Mouse (Mus musculus): Measurements from ENCODE around the gene Rpl31. TPM values are rescaled to one million over a fixed set of nuclear protein-coding genes. Genes with fewer than 3 reads are reported as not detected.

Rpl31 gene
- total RNA-seq, 2 experiments from 2014 or later = 494 to 584 TPM

GRCm38 (mm10) chr1:39361754-39362514 lies 5.7 kb upstream of the Rpl31 start:
- no peak for DNase-seq
- intact Hi-C loops (cut with DNase I) = no loop called here

GRCm38 (mm10) chr1:39362515-39362893 lies 5.1 kb upstream of the Rpl31 start:
- intact Hi-C loops (cut with DNase I) = no loop called here
- DNase-seq = no peak

- intact Hi-C loops (cut with DNase I) = no loop called here
- DNase-seq = no peak
Measured at GRCm38 (mm10) chr1:39365562-39365961, 2.1 kb upstream of the Rpl31 start.

GRCm38 (mm10) chr1:39367045-39367444 lies 597 bp upstream of the Rpl31 start:
- DNase-seq = peak in 1 of 2 experiments; percentile 18
- intact Hi-C loops (cut with DNase I) = no loop called here

DNA sequence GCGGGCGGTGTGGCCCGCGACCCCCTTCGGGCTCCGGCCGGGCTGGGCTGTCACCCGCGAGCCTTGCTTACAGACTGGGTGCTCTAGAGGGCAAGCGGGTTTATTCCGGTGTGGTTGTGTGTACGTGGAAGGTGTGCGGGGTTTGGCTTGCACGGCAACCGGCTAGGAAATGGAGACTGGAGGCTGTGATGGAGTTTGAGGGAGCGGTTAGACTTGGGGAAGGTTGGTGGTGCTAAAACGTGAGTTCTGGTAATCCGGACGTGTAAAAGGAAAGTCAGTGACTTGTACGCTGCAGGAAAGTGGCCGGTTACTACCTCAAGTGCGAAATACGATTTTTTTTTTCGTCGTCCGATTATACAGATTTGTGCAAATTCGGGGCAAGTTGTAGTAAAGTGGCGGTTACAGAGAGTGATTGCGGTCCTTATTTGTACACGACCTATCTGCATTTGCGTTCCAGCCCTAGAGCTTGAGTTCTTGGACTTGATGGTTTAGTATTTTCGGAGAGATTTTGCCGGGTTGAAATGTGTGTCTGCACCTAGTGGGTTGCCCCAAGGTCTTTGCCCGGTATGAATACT lies 712 bp downstream of the Rpl31 start:
- DNase-seq = no peak

GRCm38 (mm10) chr1:39370431-39370830 lies 2.8 kb downstream of the Rpl31 start:
- no peak for DNase-seq
- intact Hi-C loops (cut with DNase I) = no loop called here

More for the DNA sequence above, 712 bp downstream of the Rpl31 start:
- intact Hi-C loops (cut with DNase I) = no loop called here

DNA sequence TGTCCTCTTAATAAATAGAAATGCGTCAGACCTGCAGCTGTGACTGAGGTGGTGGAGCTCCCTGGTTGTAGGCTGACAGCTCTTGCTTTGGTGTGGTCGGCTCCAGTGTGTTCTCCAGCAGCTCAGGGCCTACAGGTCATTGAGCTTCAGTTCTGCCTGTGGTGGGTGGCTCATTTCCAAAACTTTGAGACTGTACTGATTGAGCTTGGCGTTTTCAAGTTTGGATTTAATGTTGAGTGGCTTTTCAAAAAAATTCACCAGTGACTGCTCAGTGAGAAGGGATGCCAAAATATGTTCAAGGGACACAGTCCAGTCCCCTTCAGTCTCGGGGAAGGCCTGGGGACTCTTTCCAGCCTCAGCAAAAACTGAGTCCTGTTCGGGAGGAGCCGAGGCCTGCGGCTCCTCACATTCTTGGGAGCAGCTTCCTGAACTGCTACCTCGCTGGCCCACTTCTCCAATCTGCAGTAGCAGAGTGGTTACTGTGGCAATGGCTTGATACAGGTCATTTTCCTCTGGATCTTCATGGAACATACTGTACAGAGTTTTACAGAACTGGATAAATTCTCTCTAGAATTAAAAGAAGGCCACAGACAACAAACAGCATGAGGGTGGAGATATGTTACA lies 4.7 kb downstream of the Rpl31 start:
- DNase-seq = no peak
- intact Hi-C loops (cut with DNase I) = no loop called here

DNA sequence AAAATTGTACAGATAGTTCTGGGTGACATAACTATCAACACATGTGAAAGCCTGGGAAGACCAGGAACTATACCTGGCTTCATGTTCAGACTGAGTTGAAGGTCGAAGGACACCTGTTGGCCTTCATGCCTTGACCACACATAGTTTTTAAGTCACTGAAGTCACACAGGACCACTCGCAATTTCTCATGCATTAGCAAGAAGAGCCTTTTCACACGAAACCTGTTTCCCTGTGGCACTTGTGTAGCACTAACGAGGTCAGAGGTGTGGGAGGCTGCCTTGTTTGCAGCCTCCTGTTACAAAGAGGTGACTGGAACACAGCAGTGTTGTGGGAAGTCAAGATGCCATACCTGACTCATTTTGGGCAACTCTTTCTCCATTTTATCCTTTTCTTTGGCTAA lies 5.7 kb downstream of the Rpl31 start:
- intact Hi-C loops (cut with DNase I) = no loop called here
- DNase-seq = no peak

GRCm38 (mm10) chr1:39374231-39374809 lies 6.7 kb downstream of the Rpl31 start:
- intact Hi-C loops (cut with DNase I) = no loop called here
- no peak for DNase-seq

DNA sequence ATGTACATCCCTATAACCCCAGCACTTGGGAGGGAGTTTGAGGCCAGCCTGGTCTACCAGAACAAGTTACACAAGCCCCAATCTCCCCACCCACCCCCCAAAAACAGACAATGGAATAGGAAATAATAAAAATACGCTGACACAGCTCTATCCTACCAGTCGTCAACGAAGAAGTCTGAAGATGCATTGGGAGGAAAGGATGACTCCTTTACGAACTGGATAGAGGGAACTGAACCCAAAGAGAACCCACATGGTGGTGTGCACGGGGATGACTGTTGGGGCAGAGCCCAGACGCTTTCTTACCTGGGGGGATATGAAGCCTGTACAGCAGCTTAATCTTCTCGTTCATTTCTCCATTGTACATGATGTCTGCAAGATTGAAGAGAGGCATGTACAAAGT lies 8.5 kb downstream of the Rpl31 start:
- intact Hi-C loops (cut with DNase I) = no loop called here
- DNase-seq = no peak

DNA sequence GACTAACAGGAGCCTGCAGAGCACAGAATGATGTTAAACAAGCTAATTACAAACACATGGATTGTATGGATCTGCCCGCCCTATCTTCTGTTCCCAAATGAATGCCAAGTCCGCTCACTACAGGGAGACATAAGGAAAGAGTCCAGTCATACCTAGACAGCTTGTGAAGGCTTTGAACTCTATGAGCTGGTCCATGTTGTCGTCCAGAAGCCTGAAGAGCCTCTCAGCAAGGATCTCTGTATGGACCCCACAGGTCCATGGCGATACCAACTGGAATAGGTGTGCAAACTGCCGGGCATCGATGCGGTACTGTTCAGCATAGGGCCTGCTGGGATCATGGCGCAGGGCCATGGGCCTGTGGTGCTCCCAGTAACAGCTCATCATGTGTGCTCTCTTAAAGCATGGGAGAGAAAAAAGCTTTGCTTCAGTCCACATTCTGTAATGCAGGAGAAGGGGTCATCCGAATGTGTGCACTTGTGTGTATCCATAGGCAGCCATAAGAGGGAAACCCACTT lies 9.1 kb downstream of the Rpl31 start:
- no peak for DNase-seq
- intact Hi-C loops (cut with DNase I) = no loop called here

DNA sequence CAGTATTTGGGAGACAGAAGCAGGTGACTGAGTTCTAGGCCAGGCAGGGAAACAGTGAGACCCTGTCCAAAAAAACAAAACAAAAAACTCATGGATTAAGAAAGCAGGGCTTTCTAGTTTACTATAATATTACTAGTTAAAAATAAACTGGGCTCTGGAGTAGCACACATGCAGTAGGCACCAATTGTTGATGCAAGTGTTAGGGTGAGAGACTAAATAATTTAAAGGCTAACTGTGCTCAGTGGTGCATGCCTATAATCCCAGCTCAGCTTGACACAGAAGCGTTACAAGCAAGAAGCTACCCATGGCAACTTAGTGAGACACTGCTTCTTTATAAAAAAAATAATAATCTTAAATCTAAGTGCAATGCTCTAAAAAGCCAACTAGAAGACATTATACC lies 10.9 kb downstream of the Rpl31 start:
- intact Hi-C loops (cut with DNase I) = no loop called here
- DNase-seq = no peak

DNA sequence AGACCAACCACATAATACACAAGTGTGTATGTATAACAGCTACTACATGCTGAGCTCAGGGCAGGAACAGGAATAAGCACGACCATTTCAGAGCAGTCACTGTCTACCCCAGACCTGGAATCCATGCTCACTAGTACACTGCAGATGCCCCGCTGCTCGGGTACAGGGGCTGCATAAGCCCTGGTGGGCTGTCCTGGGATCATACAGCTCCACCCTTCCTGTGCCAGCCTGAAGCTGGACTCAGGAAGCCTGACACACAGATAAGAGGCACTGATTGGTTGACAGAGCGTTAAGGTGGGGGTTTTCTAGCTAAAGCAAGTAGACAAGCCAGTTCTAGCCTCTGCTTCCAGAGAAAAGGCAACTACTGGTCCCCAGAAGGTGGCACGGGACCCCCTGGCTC lies 11.4 kb downstream of the Rpl31 start:
- no peak for DNase-seq
- intact Hi-C loops (cut with DNase I) = no loop called here

DNA sequence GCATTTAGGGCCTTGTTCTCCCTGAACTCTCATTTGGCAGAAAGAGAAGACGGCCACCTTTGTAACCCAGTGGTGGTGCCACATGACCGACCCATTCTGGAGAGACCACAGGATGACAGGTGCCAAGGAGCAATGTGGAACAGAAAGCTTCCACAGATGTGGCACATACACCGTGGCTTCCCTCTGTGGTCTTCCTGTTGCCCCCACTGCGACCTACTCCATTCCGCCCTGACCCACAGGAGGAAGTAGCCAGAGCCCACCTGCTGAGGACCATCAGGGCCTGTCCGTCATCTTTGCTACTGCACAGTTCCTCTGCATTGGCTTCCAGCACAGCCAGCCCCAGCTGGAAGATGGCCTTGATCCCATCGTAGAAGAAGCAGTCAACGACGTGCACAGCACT lies 13.4 kb downstream of the Rpl31 start:
- intact Hi-C loops (cut with DNase I) = no loop called here
- DNase-seq = no peak

DNA sequence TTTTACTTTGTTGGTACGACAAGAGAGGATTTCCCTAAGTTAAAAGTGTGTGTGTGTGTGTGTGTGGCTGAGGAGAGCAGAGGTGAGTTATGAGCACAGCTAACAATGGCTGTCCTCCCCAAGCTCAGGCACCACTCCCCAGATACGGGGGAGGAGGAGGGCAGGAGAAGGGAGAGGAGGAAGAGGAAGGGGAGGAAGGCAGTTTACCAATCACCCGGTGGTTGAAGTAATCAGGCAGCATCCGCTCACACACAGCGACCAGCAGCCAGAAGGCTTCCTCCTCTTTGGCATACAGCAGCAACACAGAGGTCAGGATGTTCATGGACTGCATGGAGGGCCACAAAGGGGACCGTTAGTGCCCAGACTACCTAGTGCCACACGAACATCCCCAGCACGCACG lies 17.3 kb downstream of the Rpl31 start:
- no peak for DNase-seq
- intact Hi-C loops (cut with DNase I) = no loop called here

GRCm38 (mm10) chr1:39386456-39386855 lies 18.8 kb downstream of the Rpl31 start:
- intact Hi-C loops (cut with DNase I) = no loop called here

GRCm38 (mm10) chr1:39387497-39387896 lies 19.9 kb downstream of the Rpl31 start:
- intact Hi-C loops (cut with DNase I) = no loop called here
- DNase-seq = peak; percentile 30 to 52

More at GRCm38 (mm10) chr1:39386456-39386855, 18.8 kb downstream of the Rpl31 start:
- DNase-seq = no peak

- intact Hi-C loops (cut with DNase I) = no loop called here
- DNase-seq = no peak
Measured at GRCm38 (mm10) chr1:39388163-39388562, 20.5 kb downstream of the Rpl31 start.

- no peak for DNase-seq
- intact Hi-C loops (cut with DNase I) = no loop called here
Measured at GRCm38 (mm10) chr1:39389338-39389737, 21.7 kb downstream of the Rpl31 start.

DNA sequence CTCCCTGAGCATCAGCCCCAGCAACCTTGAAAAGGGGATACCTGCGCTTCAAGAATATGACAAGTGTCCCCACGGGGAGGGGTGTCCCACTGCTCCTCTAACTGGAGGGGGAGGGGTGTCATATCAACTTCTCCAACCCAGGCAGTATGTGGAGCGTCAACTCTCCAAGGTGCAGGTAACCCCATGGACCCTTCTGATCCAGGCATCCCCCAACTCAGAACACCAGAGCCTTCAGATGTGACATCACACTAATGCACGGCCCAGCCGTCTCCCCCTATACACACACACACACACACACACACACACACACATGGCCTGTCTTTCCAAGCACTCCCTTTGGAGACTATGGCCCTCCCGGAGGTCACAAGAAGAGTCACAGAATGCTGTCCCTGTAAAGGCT lies 24.0 kb downstream of the Rpl31 start:
- no peak for DNase-seq
- intact Hi-C loops (cut with DNase I) = loop anchor here (1.0 to 5.0 kb wide), 3 partner anchors 86 to 131 kb away; partner anchors contain the start of gene Tbc1d8

GRCm38 (mm10) chr1:39392189-39392588 lies 24.5 kb downstream of the Rpl31 start:
- intact Hi-C loops (cut with DNase I) = loop anchor here (1.0 to 5.0 kb wide), 3 partner anchors 85 to 130 kb away; partner anchors contain the start of gene Tbc1d8
- peak; percentile 78 to 86 for DNase-seq
